Mouse (Mus musculus) hindlimb bud, embryonic 11.5 days (tissue): ENCODE data around the gene Nudcd3.
A peak's percentile ranks its signal among the peaks of the same experiment; 100 is the strongest.

Experiments
- DNase-seq: peaks from one replicate; pipeline ENCODE4 v3.0.0-alpha.2; 2012; ENCODE audit warnings: low read depth, low spot score; ENCODE audit errors: extremely low spot score

The Nudcd3 gene

DNA sequence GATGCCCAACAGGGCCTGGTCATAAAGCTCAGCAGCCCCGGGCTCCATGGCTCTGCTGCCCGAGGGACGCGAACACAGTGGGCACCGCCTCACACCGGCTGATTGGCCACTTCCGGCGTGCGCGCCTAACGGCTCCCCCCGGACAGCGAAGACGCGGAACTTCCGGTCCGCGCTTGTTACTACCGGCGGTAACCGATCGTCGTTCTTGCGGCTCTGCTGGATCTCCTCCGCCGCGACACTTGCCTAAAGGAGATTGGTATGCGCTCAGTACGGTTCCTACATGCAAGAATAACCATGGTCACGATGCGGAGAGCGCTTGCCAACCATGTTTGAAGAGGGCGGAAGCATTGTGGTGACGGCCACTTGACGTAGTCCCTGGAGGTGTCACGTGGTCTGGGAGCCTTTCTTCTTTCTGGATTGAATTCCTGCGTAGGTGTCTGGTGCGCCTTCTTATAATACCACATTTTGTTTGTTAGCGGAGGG, at the start of gene Nudcd3:
Nudcd3 (minus strand) TSS at position 329 of the 483 bp plus-strand sequence.
- peak; percentile 86 for DNase-seq

DNA sequence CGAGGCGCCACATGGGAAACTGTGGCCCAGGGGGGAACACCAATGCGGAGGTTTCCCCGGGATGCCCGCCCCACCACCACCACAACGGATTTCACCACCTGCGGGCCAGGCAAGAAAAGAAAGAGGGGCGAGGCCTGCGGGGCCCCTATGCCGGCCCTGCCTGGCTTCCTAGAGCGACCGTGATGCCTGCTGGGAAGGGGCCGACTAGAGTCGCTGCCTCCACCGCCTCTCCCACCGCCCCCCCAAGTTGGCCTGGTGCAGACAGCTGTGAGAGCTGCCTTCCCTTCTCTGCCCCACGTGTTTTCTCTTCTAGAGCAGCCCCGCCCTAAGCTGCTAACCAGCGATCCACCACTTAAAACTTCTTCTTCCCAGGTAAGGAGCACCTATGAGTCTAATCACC, 44.5 kb upstream of the Nudcd3 start:
- no peak for DNase-seq

DNA sequence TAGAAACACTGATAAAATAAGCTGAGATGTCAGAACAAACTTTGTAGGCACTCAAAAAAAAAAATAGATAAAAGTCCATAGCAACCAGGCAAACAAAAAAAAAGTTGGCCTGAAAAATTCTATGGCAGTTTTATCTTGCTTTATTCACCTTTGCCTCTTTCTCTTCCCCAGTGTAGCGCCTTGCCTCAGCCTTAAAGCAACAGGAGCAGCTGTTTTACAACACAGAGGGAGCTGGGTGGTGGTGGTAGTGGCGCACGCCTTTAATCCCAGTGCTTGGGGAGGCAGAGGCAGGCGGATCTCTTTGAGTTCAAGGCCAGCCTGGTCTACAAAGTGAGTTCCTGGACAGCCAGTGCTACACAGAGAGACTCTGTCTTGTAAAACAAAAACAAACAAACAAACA, 32.8 kb upstream of the Nudcd3 start:
- DNase-seq: no peak

DNA sequence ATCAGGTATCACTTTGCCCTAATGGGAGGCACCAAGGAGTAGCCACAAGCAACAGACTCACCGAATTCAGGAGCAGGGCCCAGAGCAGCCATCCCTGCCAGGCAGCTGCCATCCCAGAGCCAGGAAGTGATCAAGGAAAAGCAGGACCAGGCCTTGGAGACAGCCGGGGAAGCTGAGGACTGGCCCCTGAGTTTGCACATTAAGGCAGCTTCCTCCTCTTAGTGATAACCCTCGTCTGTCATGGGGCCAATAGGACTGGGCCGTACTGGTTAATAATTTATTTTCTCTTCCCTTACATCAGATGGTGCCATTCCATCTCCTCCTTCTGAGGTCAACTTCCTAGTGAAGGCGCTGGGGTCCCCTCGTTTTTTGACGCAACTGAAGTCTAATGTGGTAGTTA, 29.8 kb upstream of the Nudcd3 start, which contains the start of gene Npc1l1:
Npc1l1 (minus strand) TSS at position 132 of the 400 bp plus-strand sequence.
- no peak for DNase-seq

DNA sequence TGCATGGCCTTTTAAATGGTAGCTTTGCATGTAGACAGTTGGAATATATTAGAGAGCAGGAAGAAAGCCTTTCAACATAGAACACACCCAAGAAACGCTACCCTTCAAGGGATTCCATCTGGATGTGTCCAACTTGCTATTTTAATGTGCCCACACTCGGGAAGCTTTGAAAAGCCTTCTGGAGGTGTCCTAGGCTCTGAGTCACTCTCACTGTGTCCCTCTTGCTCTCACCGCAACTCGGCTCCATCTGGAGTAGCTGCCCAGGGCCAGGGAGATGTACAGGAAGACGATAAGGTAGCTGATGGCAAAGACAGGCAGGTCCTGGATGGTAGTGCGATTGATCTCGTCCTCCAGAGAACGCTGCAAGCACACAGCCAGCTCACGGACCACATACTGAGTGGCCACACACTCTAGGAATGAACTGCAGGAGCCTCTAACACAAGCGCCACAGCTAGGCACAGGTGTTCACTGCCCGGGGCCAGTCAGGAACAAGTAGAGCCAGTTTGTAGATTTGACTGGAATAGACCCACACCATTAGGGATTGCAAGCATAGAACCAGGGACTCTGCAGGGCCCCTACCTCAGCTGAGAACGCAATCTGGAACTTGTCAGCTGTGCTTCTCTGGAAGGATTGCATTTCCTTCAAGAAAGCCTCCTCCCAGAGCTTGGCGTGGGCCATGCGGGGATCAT, 24.5 kb upstream of the Nudcd3 start:
- no peak for DNase-seq

DNA sequence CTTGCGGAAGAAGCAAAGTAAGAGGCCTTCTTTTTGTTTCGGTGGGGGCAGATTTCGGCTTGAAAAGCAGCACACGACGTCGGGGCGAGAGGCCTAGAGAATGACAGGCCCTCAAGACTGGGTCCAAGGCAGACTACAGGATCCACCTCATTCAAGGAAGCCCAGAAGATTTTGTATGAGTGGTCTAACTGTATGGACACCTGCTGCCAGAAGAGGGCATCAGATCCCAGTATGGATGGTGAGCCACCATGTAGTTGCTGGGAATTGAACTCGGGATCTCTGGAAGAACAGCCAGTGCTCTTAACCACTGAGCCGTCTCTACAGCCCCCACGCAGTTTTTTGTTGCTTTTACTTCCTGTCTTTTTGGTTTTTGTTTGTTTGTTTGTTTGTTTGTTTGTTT, 22.0 kb upstream of the Nudcd3 start:
- no peak for DNase-seq

DNA sequence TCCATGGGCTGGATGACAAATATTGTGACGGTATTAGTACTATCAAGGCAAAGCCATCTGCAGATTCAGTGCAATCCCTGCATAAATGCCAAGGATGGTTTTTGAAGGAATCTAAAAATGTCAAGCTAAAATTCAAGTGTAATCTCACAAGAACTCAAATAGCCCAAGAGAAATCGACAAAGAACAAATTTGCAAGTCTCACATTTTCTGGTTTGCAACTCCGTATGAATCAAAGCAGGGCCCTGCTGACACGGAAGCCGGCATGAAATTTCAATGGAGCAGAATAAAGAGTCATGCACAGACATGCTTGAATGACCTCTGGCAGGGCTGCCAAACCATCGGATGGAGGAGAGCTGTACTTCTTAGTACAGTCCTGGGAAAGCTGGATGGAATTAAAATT, 19.8 kb upstream of the Nudcd3 start:
- DNase-seq: no peak

DNA sequence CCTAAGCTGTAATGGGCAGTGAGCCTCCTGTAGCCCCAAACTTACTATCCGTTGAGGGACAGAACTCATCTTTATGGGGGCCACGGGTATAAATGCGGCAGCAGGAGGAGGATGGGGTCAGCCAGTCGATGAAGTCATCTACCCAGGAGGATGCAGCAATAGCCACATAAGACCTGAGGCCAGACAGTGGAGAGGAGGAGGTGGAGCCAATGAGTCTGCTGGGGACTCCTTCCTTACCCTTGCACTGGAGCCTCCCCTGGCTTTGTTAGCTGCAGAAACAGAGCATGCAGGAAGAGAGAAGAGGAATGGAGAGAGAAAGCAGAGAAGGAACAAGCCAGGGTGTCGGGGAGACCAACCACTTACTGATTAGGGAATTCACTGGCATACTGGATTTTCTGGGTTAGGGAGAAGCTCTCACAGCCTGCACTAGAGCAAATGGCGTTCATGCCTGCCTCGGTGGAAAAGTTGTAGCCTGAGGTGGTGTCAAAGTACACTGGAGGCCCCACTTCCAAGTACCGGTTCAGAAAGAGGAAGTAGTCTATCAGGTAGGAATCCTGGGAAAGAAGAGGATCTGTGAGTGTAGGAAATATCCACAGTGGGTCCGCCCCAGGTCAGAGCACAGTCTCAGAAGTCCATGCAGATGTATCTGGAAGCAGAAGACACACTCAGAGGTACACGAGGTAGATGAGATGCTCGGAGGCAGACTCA, 18.1 kb upstream of the Nudcd3 start:
- no peak for DNase-seq

DNA sequence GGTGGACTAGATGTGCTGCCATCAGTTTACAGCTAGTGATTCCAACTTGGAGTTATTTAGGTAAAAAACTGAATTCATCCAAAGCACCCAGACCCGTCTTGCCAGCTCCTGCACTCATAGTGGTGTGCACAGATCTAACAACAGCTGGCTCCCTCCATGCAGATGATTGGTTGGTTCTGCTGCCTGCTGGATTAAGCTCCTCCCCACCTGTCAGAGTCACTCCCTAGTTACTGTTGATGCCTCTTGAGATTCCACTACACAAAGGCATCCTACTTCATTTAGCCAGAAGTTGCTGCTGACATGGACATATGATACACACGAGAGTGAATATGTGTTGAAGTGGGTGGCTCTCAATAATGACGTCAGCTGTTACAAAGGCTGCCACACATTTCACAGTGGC, 16.6 kb upstream of the Nudcd3 start:
- no peak for DNase-seq

DNA sequence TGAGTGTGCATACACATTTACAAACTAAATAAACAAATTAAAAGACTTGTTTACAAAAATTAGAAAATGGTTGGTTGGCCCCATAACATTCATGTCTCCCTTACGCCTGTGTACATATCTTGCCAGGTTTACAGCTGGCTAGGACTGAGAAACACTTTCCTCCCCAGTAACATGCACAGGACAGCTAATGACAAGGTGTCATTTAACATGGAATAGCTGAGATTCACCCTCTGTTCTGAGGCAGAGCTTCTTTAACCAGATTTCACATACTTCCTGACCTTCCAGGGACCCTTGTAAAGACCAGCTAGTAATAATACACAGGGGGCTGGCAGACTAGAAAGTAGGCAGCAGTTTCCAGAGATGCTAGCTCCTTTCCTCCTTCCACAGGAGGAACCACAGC, 7.9 kb upstream of the Nudcd3 start:
- no peak for DNase-seq

DNA sequence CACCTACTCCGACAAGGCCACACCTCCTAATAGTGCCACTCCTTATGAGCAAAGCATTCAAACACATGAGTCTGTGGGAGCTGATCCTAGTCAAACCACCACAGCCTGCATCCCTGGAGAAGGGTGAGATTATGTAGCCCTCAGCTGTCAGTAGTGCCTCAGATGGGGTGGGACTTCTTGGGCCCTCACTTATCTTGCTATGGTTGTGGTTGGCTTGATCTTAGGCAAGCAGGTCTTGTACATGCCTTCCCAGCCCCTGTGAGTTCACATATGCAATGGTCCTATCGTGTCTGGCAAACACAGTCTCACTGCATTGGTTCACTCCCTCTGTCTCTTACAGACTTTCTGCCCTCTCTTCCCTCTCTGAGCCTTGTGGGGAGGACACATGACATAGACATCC, 6.9 kb upstream of the Nudcd3 start:
- no peak for DNase-seq

DNA sequence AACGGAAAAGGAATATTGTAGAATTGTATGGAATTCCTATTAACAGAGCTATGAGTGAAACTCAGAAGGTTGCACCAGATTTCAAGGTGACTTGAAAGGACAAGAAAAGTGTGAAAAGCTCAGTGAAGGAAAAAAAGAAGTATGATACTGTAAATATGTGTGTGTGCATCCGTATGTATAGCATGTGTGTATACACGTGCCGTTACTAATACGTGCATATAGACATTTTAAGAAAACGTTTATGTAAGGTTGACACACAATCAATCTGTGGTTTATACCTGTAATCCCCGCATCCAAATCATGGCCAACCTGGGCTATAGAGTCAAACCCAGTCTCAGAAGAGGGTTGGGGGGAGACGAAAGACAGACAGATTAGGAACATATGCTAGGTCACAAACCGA, 355 bp upstream of the Nudcd3 start:
- DNase-seq: no peak

DNA sequence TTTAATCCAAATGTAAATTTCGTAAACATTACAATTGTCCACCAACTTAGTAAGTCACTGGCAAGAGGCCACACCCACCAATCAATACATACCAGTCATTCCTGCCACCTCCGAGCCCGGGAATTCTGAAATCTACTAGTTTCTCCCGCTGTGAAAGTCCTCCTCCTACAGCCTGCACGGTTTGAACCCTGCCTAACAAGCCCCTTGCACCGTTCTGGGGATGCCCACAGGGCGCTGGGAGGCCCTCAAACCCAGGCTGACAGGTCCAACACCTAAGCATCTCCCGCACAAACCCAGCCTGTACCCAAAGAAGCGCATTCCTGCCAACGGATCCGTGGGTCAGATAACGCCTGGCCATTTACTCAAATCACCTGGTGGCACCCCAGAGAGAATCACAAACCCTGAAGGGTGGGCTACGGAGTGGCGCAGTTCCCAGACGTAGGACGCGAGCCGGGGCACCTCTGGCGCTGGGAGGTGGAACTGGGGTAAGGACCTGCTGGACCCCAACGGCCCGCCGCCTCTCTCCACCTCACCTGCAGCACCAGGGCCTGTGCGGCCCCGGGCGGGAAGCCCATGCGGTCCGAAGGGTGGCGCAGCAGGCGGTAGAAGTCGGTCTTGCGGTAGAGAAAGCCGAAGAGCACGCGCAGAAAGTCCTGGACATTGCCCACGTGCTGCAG, 667 bp downstream of the Nudcd3 start, which contains the start of gene A730071L15Rik:
A730071L15Rik (plus strand) TSS at position 620 of the 677 bp plus-strand sequence.
- no peak for DNase-seq

DNA sequence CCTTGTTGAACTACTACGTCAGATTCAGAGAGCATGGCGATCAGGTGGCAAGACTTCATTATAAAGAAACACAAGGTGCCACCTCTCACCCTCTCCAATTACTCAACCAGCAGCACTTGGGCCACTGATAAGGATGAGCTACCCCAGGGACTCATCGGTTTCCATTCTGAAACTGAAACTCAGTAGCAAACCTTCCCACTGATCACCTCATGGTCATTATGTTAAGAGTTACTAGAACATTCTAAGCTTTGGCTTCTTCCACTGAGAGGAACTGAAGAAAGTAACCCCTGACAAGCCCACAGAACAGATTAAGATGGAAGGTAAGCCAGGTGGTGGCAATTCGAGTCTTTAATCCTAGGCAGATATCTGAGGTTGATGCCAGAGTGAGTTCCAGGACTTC, 1.8 kb downstream of the Nudcd3 start:
- no peak for DNase-seq

DNA sequence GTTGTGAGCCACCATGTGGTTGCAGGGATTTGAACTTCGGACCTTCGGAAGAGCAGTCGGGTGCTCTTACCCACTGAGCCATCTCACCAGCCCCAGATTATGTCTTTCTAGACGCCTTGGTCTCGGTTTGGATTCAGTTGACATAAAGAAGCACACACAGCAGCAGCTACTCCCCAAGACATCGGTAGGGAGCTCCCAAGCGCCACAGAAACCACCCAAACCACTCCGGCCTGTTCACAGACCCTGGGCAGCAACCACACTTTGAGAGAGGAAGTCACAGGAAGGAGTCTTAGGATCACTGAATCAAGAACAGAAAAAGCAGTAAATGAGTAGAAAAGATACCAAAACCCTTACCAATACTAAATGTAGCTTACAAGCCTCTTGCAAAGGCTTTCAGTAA, 3.4 kb downstream of the Nudcd3 start:
- no peak for DNase-seq

DNA sequence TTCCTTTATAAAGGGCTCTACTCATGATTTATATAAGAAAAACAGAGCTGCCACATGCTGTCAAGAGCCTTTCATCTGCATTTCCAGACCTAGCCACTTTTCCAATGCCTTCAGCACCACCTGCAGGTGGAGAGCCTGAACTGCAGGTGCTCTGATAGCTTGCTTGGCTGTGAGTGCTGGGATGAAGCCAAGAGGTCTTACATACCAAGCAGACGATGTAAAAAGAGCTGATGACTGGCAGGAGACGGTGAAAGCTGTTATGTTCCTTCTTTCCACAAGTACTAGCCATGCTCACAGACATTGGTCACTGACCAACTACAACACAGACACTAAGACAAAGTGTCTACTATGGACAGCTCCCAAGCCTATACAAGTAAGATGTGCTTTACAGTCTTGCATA, 12.3 kb downstream of the Nudcd3 start:
- peak; percentile 89 for DNase-seq

DNA sequence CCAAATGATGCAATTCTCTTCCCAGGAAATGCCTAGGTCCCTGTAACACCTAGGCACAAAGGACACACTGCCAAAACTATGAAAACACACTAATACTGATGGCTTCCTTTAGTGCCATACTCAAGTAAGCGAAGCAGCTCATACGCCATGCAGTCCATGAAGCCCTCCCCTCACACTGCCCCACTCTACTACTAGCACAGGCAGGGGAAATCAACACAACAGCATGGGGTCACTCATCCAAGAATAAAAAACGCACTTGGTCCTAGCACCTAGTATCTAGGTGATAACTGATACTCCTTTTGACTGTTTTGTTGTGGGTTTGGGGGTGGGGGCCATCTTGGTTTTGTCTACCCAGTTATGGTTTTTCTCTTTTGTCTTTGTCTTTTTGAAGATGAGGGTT, 12.8 kb downstream of the Nudcd3 start:
- DNase-seq: no peak

DNA sequence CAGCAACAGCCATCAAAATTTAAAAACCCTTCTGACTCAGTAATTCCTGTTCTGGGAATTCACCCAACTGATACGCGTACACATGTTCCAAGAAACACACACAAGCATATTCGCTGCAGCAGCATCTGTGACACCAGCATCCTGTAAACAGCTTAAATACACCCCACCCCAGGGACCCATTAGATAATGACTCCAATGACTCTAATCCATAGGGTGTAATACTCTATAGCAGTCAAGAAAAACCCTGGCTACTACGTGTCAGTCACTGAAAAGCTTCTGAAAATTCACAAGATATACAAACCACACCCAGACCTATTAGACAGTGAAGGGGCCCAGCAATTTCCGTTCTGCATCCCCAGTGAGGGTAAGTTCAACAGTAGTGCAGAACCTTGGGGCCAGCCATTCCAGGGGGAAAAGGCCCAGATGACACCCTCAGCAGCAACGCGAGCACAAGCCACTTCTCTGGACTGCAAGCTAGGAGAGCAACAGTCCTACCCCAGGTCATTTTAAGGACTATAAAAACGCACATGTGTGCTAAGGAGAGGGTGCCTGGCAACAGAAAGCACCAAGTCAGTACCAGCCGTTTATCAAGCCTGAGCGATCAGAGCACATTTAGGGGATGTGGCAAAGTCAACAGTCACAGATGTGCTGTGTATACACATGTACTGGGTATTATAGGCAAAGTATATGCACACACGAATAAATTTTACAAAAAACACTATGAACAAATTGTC, 15.8 kb downstream of the Nudcd3 start:
- no peak for DNase-seq

DNA sequence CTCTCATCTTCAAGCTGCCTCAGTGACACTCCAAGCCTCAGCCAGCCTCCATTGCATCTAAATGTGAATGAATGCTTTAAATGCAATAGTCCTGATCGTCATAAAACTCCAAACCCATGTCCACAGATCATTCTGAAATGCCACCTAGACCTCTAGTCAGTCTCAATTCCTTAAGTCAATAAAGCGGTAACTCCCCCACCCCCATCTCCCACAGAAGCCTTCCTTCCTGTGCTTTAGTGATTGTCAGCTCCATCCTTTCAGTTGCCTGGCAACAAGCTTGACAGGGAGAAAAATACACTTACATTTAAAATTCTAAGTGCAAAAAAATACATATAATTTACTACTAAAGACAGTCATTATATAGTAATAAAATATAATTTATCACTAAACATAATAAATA, 17.0 kb downstream of the Nudcd3 start:
- no peak for DNase-seq

DNA sequence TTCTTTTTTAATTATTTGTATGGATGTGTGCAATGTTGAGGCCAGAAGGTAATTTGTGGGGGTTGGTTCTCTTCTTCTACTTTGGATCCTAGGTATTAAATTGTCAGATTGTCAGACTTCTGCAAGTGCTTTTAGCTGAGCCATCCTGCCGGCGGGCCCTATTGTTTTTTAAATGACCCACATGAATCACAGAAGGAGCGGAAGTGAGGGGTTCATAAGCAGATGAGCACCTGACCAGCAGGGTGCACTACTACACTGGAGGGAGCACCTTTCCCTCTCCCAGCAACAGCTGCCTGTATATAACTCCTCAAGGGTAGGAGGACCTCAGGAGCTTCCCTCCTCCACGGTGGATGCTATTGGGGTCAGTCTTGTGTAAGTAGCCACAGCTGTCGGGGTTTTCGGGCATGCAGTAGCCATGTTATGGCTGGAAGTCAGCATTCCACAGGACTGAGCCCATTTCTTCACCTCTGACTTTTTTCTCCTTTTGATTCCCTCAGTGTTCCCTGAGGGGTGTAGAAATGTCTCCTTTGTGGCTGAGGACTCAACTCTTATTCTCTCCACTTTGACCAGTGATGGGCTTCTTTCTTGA, 19.3 kb downstream of the Nudcd3 start:
- no peak for DNase-seq

DNA sequence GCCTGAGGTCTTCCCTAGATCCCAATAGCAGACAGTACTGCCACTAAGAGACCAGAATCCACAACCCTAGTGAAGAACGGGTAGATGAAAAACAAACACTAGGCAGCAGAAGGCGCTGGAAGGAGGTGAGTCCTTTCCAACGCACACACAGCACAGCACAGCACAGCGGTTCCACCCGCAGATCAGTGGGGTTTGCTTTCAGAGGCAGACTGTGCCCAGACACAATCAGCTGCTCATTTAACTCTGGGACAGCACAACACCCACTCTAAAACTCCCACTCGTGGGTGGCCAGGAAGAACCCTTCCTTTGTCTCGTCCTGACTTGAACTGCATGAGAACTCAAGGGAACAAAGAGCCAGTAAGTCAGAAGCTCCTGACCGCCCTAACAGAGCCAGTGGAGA, 21.0 kb downstream of the Nudcd3 start:
- no peak for DNase-seq
